Mouse (Mus musculus) forebrain, embryonic 12.5 days (tissue): ENCODE data around the gene Arf3. TPM values are rescaled to one million over a fixed set of nuclear protein-coding genes. Genes with fewer than 3 reads are reported as not detected.
"Not testable (repeated sequence)": the region's sequence is repeated elsewhere in the genome, so short reads cannot be mapped to it uniquely, and the experiment has no call there.

Experiments used
- ATAC-seq: fragments of 200-750 bp; cut with Nextera tagmentation; 2 replicates; pipeline ENCODE4 v1.8.0; 2017; ENCODE audit warnings: moderate TSS enrichment; ENCODE audit not compliant: low FRiP score
- H3K27ac ChIP-seq: fragments of 300-500 bp; sonication (generic); 2 replicates; pipeline ENCODE4 v1.5.1; 2016; ENCODE audit warnings: mild to moderate bottlenecking
- H3K27me3 ChIP-seq: fragments of 300-500 bp; sonication (generic); 2 replicates; pipeline ENCODE4 v1.6.1; 2016; ENCODE audit warnings: mild to moderate bottlenecking
- H3K36me3 ChIP-seq: fragments of 300-500 bp; sonication (generic); replicated peaks from 2 replicates; pipeline ENCODE4 v1.6.1; 2016; ENCODE audit warnings: mild to moderate bottlenecking
- H3K4me1 ChIP-seq: fragments of 300-500 bp; sonication (generic); 2 replicates; pipeline ENCODE4 v1.6.1; 2016
- H3K4me2 ChIP-seq: fragments of 300-500 bp; sonication (generic); 2 replicates; pipeline ENCODE4 v1.6.1; 2016; ENCODE audit warnings: mild to moderate bottlenecking, moderate library complexity
- H3K4me3 ChIP-seq: fragments of 300-500 bp; sonication (generic); replicated peaks from 2 replicates; pipeline ENCODE4 v1.5.1; 2016; ENCODE audit warnings: mild to moderate bottlenecking
- H3K9ac ChIP-seq: fragments of 300-500 bp; sonication (generic); 2 replicates; pipeline ENCODE4 v1.6.1; 2016; ENCODE audit warnings: mild to moderate bottlenecking
- H3K9me3 ChIP-seq: fragments of 300-500 bp; sonication (generic); 2 replicates; pipeline ENCODE4 v1.6.1; 2016
- whole genome bisulfite sequencing: fragments of 180-500 bp; shearing (Covaris S2); methylation state at CpG from one replicate; pipeline ENCODE4 v1.1.7; 2016; 5-methylcytosine and 5-hydroxymethylcytosine counted together
- polyA plus RNA-seq: library from polyadenylated mRNA; unstranded; fragments of >200 nt; fragmentation: Nextera tagmentation; extraction: Ambion mirVana; gene quantifications from 2 replicates; pipeline ENCODE4 v1.2.1, GENCODE M21; 2016

Gene Arf3
- polyA plus RNA-seq, 1 experiment from 2014 or later = 58.3 TPM

- no peak overlapping the region for H3K4me2 ChIP-seq
- no peak for ATAC-seq
- H3K36me3 ChIP-seq = no peaks in the 10 kb centered on the region
- H3K27me3 ChIP-seq = peaks cover 100% of the 10 kb centered on the region
- 5% methylated on average over 15 of the region's 15 CpGs for WGBS
- H3K4me3 ChIP-seq = no peak overlapping the region
- H3K4me1 ChIP-seq = peaks cover 43% of the 10 kb centered on the region
- H3K9me3 ChIP-seq = no peaks in the 10 kb centered on the region
- no peak overlapping the region for H3K27ac ChIP-seq
- H3K9ac ChIP-seq = no peak overlapping the region
These were observed 11.1 kb upstream of the Arf3 start for GRCm38 (mm10) chr15:98774096-98774495.

DNA sequence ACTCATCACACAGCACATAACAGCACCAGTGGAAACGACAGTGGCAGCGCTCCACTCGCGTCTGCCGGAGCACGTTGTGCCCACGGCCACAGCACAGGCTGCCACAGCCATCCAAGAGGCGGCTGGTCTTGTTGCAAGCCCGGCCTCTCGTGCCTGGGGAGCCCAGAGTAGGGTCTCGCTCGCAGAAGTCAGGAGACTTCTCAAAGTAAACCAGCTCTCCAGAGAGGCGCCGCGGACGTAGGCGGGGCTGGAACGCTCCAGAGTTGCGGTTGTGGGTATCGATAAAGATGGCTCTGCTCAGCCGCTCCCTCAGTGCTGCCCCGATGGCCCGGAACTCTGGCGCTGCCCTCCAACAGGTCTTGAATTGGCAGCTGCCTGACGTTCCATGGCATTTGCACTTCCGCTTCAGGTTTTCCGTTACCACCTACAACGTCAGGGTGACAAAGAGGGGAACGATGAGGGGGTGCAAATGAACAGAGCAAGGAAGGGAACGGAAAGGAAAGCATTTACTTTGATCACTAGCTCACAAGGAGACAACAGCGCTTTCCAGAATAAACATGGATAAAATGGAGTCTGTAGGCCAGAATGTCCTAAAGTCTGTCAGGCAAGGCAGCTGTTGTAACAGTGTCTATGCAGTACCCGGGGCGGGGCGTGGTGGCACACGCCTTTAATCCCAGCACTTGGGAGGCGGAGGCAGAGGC, 9.6 kb upstream of the Arf3 start:
- H3K9ac ChIP-seq = no peak overlapping the region
- H3K4me3 ChIP-seq = peak overlapping the region; percentile 22
- peaks cover 34% of the 10 kb centered on the region for H3K4me1 ChIP-seq

GRCm38 (mm10) chr15:98771813-98772425, 8.9 kb upstream of the Arf3 start:
- Histone ChIP-seq H3K27ac (no peak overlapping the region), H3K9me3 (no peaks in the 10 kb centered on the region), H3K4me2 (peak overlapping the region; percentile 37), H3K9ac (no peak overlapping the region), H3K4me1 (peaks cover 27% of the 10 kb centered on the region), H3K36me3 (no peaks in the 10 kb centered on the region), H3K4me3 (peak overlapping the region; percentile 22; the same call in 1 of the 2 replicates), H3K27me3 (peaks cover 96% of the 10 kb centered on the region)
- ATAC-seq = no peak
- 7% methylated on average over 12 of the region's 12 CpGs for WGBS

More for the DNA sequence above, 9.6 kb upstream of the Arf3 start:
- peak overlapping the region; percentile 37 for H3K4me2 ChIP-seq
- ATAC-seq = no peak
- H3K27ac ChIP-seq = no peak overlapping the region
- H3K36me3 ChIP-seq = no peaks in the 10 kb centered on the region
- no peaks in the 10 kb centered on the region for H3K9me3 ChIP-seq
- WGBS = 1% methylated on average over 36 of the region's 36 CpGs
- peaks cover 100% of the 10 kb centered on the region for H3K27me3 ChIP-seq

DNA sequence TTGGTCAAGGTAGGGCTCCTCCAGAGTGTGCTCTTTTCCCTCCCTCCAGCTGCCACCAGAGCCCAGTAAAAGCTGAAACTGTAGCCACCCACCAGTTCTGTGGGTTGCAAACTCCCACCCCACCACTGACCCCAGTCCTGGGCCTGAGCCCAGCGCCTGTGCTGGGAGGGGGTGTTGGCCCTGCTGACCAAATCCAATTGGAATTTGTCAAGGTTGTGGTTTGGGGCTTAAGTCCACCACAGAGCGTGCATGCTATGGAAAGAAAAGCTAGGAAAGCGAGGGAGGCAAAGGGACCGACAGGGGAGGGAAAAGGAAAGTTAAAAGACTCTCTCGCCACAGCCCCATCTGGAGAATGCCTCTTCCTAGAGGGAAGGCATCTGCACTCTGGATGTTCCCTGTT, 5.2 kb upstream of the Arf3 start:
- WGBS = 28% methylated on average over 5 of the region's 5 CpGs
- Histone ChIP-seq H3K9ac (no peak overlapping the region), H3K9me3 (no peaks in the 10 kb centered on the region), H3K4me3 (no peak overlapping the region), H3K27me3 (peaks cover 87% of the 10 kb centered on the region), H3K36me3 (no peaks in the 10 kb centered on the region), H3K4me2 (no peak overlapping the region), H3K4me1 (peaks cover 16% of the 10 kb centered on the region), H3K27ac (no peak overlapping the region)
- no peak for ATAC-seq

DNA sequence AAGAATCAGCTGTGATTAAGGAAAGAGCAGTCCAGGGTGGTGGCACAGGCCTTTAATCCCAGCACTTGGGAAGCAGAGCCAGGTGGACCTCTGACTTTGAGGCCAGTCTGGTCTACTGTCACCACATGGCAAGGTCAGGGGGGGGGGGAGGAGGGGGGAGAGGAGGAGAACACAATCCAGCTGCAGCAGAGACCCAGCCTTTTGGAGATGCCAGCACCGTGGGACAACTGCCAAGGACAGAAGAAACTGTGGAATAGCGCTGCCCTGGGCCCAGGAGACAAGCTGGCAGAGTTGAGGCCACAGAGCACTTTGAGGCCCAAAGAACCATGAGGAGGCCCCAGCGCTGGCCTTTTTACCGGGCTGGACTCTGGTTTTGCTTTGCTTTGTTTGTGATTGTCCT, 2.9 kb upstream of the Arf3 start:
- 68% methylated on average over 4 of the region's 4 CpGs for WGBS
- H3K4me1 ChIP-seq = peaks cover 19% of the 10 kb centered on the region
- no peak overlapping the region for H3K4me3 ChIP-seq
- H3K9ac ChIP-seq = no peak overlapping the region
- H3K9me3 ChIP-seq = no peaks in the 10 kb centered on the region
- ATAC-seq = no peak
- H3K4me2 ChIP-seq = no peak overlapping the region
- peaks cover 64% of the 10 kb centered on the region for H3K27me3 ChIP-seq
- peaks cover 5% of the 10 kb centered on the region; the same call in 1 of the 2 replicates for H3K36me3 ChIP-seq
- H3K27ac ChIP-seq = no peak overlapping the region

DNA sequence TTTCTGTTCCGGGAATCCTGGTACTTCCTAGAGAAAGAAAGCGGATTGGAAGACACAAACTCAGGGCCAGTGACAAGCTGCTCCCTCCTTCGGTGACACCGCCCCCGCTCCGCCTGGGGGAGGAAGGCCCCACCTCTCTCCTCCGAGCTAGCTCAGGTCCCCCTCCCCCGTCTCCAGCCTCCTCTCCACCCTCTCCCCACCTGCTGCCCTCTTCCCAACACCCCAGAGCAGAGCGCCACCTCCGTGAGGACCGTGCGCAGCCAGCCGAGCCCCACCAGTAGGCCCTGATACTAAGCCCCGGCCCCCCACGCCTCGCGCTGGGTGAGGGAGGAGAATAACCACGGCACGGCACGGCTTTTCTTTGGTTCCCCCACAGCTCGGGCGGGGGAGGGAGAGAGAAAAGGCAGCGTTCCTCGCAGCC, 803 bp downstream of the Arf3 start:
- Histone ChIP-seq H3K4me1 (peaks cover 25% of the 10 kb centered on the region), H3K27me3 (peaks cover 31% of the 10 kb centered on the region), H3K36me3 (peaks cover 35% of the 10 kb centered on the region), H3K27ac (peak overlapping the region; percentile 91), H3K4me2 (peak overlapping the region; percentile 85), H3K9me3 (no peaks in the 10 kb centered on the region), H3K9ac (peak overlapping the region; percentile 96), H3K4me3 (peak overlapping the region; percentile 98)
- WGBS = under 1% methylated on average over 22 of the region's 24 CpGs
- ATAC-seq = peak; percentile 70

GRCm38 (mm10) chr15:98754125-98754524, 8.9 kb downstream of the Arf3 start:
- no peak overlapping the region for H3K27ac ChIP-seq
- H3K27me3 ChIP-seq = no peaks in the 10 kb centered on the region
- H3K9me3 ChIP-seq = no peaks in the 10 kb centered on the region
- no peak overlapping the region for H3K4me3 ChIP-seq
- peaks cover 9% of the 10 kb centered on the region; the same call in 1 of the 2 replicates for H3K4me1 ChIP-seq
- no peak for ATAC-seq
- peaks cover 26% of the 10 kb centered on the region for H3K36me3 ChIP-seq
- H3K4me2 ChIP-seq = no peak overlapping the region
- WGBS = 90% methylated on average over 2 of the region's 2 CpGs
- no peak overlapping the region for H3K9ac ChIP-seq

- Histone ChIP-seq H3K27ac (no peak overlapping the region), H3K4me2 (no peak overlapping the region), H3K9ac (no peak overlapping the region), H3K36me3 (peaks cover 15% of the 10 kb centered on the region; the same call in 1 of the 2 replicates), H3K4me1 (peaks cover 9% of the 10 kb centered on the region; the same call in 1 of the 2 replicates), H3K4me3 (no peak overlapping the region), H3K9me3 (no peaks in the 10 kb centered on the region), H3K27me3 (no peaks in the 10 kb centered on the region)
- no peak for ATAC-seq
- 62% methylated on average over 8 of the region's 8 CpGs for WGBS
These were observed 10.0 kb downstream of the Arf3 start for GRCm38 (mm10) chr15:98753021-98753423.

DNA sequence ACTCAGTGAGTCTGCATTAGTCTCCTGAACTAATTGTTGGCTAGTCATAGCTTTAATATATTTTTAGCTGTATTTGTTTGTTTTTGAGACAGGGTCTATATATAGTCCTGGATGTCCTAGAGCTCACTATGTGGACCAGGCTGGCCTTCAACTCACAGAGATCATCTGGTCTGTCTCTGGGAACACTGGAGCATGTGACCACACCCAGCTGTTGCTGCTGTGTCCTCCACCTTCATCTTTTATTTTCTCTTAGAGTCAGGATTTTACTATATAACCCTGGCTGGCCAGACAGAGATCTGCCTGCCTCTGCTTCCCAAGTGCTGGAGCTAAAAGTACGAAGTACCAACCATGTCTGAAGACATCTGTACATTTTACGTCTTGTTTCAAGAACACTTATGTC, 13.9 kb downstream of the Arf3 start:
- Histone ChIP-seq H3K27ac (no peak overlapping the region), H3K9me3 (no peaks in the 10 kb centered on the region), H3K9ac (no peak overlapping the region), H3K4me2 (no peak overlapping the region), H3K27me3 (no peaks in the 10 kb centered on the region), H3K4me1 (peaks cover 6% of the 10 kb centered on the region; the same call in 1 of the 2 replicates), H3K4me3 (no peak overlapping the region), H3K36me3 (peaks cover 5% of the 10 kb centered on the region; the same call in 1 of the 2 replicates)
- WGBS = 89% methylated on average over 2 of the region's 2 CpGs
- no peak for ATAC-seq

DNA sequence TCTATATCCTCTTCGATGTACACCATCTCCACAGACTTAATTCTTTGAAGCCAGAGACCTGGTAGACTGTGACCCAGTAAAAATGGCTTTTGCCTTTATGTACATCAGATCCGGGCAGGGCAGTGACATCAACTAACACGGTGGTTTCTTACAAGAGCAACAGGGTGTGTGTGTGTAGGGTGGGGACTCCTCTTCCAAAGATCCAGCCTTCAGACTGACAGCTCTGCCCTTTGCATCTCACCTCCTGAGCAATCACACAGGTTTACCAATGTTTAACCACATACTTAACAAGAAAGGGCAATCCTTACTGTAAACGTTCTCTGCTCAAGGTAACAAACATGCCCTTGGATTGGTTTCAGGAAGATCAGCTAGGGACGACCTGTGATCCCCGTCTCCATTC, 15.7 kb downstream of the Arf3 start:
- Histone ChIP-seq H3K4me1 (no peaks in the 10 kb centered on the region), H3K4me2 (no peak overlapping the region), H3K36me3 (peaks cover 11% of the 10 kb centered on the region; the same call in 1 of the 2 replicates), H3K4me3 (no peak overlapping the region), H3K27ac (no peak overlapping the region), H3K9ac (no peak overlapping the region), H3K27me3 (no peaks in the 10 kb centered on the region), H3K9me3 (no peaks in the 10 kb centered on the region)
- ATAC-seq = no peak
- WGBS = 90% methylated on average over 6 of the region's 6 CpGs

DNA sequence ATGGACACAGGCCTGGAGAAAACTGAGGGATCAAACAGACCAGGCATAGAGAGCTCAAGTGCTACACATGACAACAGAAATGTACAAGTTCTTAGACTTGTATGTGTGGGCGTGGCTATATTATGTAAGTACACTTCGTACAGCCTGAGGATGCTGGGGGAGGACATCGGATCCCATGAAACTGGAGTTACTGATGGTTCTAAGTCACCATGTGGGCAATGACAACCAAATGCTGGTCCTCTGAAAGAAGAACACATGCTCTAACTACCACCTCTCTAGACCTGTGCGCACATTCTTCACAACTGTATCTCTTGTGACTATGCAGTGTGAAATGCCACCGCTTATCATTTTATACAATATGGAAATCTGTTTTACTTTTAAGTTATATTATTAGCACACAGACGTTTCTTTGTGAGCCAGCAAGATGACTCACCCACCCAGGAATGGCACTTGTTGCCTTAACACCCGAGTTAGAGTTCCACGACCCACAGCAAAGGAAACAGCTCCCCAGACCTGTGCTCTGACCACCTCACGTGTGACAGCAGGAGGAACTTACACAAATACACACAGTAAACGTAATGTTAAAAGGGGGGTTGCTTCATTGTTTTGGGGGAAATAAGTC, 16.6 kb downstream of the Arf3 start:
- Histone ChIP-seq H3K9ac (no peak overlapping the region), H3K27ac (no peak overlapping the region), H3K9me3 (no peaks in the 10 kb centered on the region), H3K36me3 (peaks cover 18% of the 10 kb centered on the region; the same call in 1 of the 2 replicates), H3K4me3 (no peak overlapping the region), H3K4me1 (no peaks in the 10 kb centered on the region), H3K4me2 (no peak overlapping the region), H3K27me3 (no peaks in the 10 kb centered on the region)
- 93% methylated on average over 10 of the region's 10 CpGs for WGBS
- no peak for ATAC-seq

DNA sequence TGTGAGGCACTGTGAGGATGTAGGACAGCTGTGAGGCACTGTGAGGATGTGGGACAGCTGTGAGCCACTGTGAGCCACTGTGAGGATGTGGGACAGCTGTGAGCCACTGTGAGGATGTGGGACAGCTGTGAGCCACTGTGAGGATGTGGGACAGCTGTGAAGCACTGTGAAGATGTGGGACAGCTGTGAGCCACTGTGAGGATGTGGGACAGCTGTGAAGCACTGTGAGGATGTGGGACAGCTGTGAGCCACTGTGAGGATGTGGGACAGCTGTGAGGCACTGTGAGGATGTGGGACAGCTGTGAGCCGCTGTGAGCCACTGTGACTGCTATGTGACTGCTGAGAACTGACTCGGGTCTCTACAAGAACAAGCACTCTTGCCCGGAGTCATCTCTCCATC, 19.2 kb downstream of the Arf3 start:
- H3K4me2 ChIP-seq, ATAC-seq, H3K27me3 ChIP-seq, H3K9me3 ChIP-seq, H3K9ac ChIP-seq, H3K27ac ChIP-seq, H3K4me1 ChIP-seq, H3K4me3 ChIP-seq: not testable (repeated sequence)
- 95% methylated on average over 3 of the region's 3 CpGs for WGBS
- peaks cover 39% of the 10 kb centered on the region for H3K36me3 ChIP-seq
